Mouse (Mus musculus) liver, embryonic 14.5 days (tissue): ENCODE measurements at regions not wholly inside any gene's neighbourhood (a gene's known extent, or its start where the extent isn't known, plus 50 kb on each side); places are given as distances from the start of the nearest gene placed in this dataset.
A peak's percentile ranks its signal among the peaks of the same experiment; 100 is the strongest.

ENCODE experiments used
- ATAC-seq: fragments of 200-750 bp; cut with Nextera tagmentation; 2 replicates; pipeline ENCODE4 v1.8.0; 2017; ENCODE audit warnings: moderate number of reproducible peaks, mild to moderate bottlenecking, moderate library complexity; ENCODE audit not compliant: insufficient read depth
- DNase-seq, 3 experiments: peaks; one replicate each; pipeline ENCODE4 v3.0.0-alpha.2; 2012 to 2013; ENCODE audit warnings: low read depth in 3 of 3, low spot score in 3 of 3
- H3K27ac ChIP-seq: fragments of 300-500 bp; sonication (generic); 2 replicates; pipeline ENCODE4 v1.5.1; 2014; ENCODE audit warnings: moderate library complexity, mild to moderate bottlenecking, control low read depth, inconsistent platforms
- H3K27me3 ChIP-seq: fragments of 300-500 bp; sonication (generic); 2 replicates; pipeline ENCODE4 v1.6.1; 2014; ENCODE audit warnings: mild to moderate bottlenecking, low read length, moderate library complexity; ENCODE audit not compliant: control insufficient read depth, insufficient read depth
- H3K36me3 ChIP-seq: fragments of 300-500 bp; sonication (generic); replicated peaks from 2 replicates; pipeline ENCODE4 v1.6.1; 2014; ENCODE audit warnings: low read depth; ENCODE audit not compliant: control insufficient read depth, insufficient read depth
- H3K4me1 ChIP-seq, 2 experiments: fragments of 200-500 bp in 1 of 2; fragments of 300-500 bp in 1 of 2; sonication (generic) in 1 of 2; replicated peaks; 2 replicates each; pipeline ENCODE4 v1.6.1; 2012 to 2014; ENCODE audit warnings: antibody characterized with exemption in 1 of 2, inconsistent platforms in 1 of 2, low read length in 1 of 2; ENCODE audit not compliant: control insufficient read depth in 2 of 2, insufficient read depth in 2 of 2
- H3K4me2 ChIP-seq: fragments of 300-500 bp; sonication (generic); 2 replicates; pipeline ENCODE4 v1.6.1; 2014; ENCODE audit warnings: low read depth, mild to moderate bottlenecking, control low read depth, moderate library complexity
- H3K4me3 ChIP-seq, 2 experiments: fragments of 200-500 bp in 1 of 2; fragments of 300-500 bp in 1 of 2; sonication (generic) in 1 of 2; 2 replicates each; pipeline ENCODE4 v1.5.1; 2012 to 2014; ENCODE audit warnings: low read depth in 2 of 2, low read length in 2 of 2, mild to moderate bottlenecking in 2 of 2, control low read depth in 1 of 2, inconsistent platforms in 1 of 2, moderate library complexity in 1 of 2; ENCODE audit not compliant: insufficient read depth in 1 of 2
- H3K9ac ChIP-seq: fragments of 300-500 bp; sonication (generic); replicated peaks from 2 replicates; pipeline ENCODE4 v1.6.1; 2014; ENCODE audit warnings: mild to moderate bottlenecking, control low read depth, moderate library complexity
- H3K9me3 ChIP-seq: fragments of 300-500 bp; sonication (generic); 2 replicates; pipeline ENCODE4 v1.6.1; 2016; ENCODE audit warnings: low read length, mixed read lengths; ENCODE audit not compliant: control insufficient read depth
- CTCF ChIP-seq: IDR thresholded peaks from 2 replicates; pipeline ENCODE4 v1.5.1; 2016; ENCODE audit warnings: antibody characterized with exemption, low read depth, control low read depth
- EP300 ChIP-seq: IDR thresholded peaks from 2 replicates; pipeline ENCODE4 v1.6.1; 2016; ENCODE audit warnings: antibody characterized with exemption, low read depth
- WGBS: fragments of 180-500 bp; shearing (Covaris S2); extraction: QIAGEN DNeasy Blood & Tissue Kit; methylation state at CpG from one replicate; pipeline ENCODE4 v1.1.7; 2014; ENCODE audit not compliant: insufficient replicate concordance; 5-methylcytosine and 5-hydroxymethylcytosine counted together

DNA sequence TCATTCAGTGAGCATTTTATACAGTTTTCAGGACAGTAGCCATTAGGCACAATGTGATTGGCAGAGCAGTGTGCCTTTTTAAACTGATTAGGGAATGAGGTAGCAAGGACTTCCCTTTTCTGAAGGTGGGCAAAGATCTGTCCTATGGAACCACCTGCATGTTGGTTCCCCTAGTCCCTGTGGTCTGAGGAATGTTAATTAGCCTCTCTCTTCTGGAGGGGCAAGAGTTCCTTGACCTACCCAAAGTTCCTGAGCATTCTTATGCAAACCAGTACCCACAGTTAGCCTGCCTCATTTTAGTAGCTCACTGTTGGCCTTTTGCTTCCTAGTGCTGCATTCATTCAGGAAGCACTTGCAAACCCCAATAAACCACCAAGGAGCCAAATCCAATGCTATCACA is 455.8 kb downstream of the Otol1 start:
- no peaks in the 10 kb centered on the region for H3K4me1 ChIP-seq
- no peak for TF ChIP-seq EP300
- no peak for TF ChIP-seq CTCF
- no peak overlapping the region for H3K4me3 ChIP-seq
- H3K4me2 ChIP-seq: no peak overlapping the region
- ATAC-seq (no peak), DNase-seq (no peak)
- H3K9ac ChIP-seq: no peak overlapping the region
- no peaks in the 10 kb centered on the region for H3K27me3 ChIP-seq
- H3K27ac ChIP-seq: no peak overlapping the region
- H3K36me3 ChIP-seq: no peaks in the 10 kb centered on the region
- H3K9me3 ChIP-seq: no peaks in the 10 kb centered on the region

- no peak for DNase-seq
- H3K4me3 ChIP-seq: no peak overlapping the region
- WGBS: 60% methylated on average over 9 of the region's 9 CpGs
Observed at GRCm38 (mm10) chr3:70482521-70482920, 475.1 kb downstream of the Otol1 start.

GRCm38 (mm10) chr3:70483066-70483743 is 475.8 kb downstream of the Otol1 start:
- DNase-seq (no peak), ATAC-seq (no peak)
- Histone ChIP-seq H3K27me3 (no peaks in the 10 kb centered on the region), H3K9me3 (no peaks in the 10 kb centered on the region), H3K4me3 (no peak overlapping the region), H3K4me2 (no peak overlapping the region), H3K4me1 (no peaks in the 10 kb centered on the region), H3K36me3 (no peaks in the 10 kb centered on the region), H3K9ac (no peak overlapping the region), H3K27ac (no peak overlapping the region)
- TF ChIP-seq CTCF (no peak), EP300 (no peak)
- 51% methylated on average over 5 of the region's 5 CpGs for WGBS

More at GRCm38 (mm10) chr3:70482521-70482920, 475.1 kb downstream of the Otol1 start:
- TF ChIP-seq EP300: no peak
- TF ChIP-seq CTCF: peak; percentile 12; the same call in 1 of the 2 replicates
- Histone ChIP-seq H3K36me3 (no peaks in the 10 kb centered on the region), H3K4me1 (no peaks in the 10 kb centered on the region), H3K4me2 (no peak overlapping the region), H3K27ac (no peak overlapping the region), H3K9ac (no peak overlapping the region), H3K9me3 (no peaks in the 10 kb centered on the region), H3K27me3 (no peaks in the 10 kb centered on the region)
- no peak for ATAC-seq

DNA sequence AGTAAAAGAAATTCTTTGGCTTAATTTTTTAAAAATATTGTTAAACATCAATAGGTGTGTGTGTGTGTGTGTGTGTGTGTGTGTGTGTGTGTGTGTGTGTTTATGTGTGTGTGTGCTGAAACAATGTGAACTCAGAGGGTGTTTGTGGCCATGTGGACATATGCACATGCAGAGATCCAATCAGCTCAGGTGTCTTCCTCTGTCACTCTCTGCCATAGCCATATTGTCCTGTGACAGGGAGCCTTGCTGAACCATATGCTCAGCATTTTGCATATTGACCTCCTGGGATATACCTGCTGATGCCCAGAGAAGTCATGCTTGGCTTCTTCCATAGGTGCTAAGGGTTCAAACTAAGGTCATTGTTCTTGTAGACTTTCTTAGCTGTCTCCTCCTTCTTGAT is 489.0 kb downstream of the Otol1 start:
- no peaks in the 10 kb centered on the region for H3K9me3 ChIP-seq
- no peak overlapping the region for H3K9ac ChIP-seq
- H3K4me3 ChIP-seq: no peak overlapping the region
- H3K4me1 ChIP-seq: no peaks in the 10 kb centered on the region
- H3K36me3 ChIP-seq: no peaks in the 10 kb centered on the region
- H3K27me3 ChIP-seq: no peaks in the 10 kb centered on the region
- no peak overlapping the region for H3K4me2 ChIP-seq
- DNase-seq (no peak), ATAC-seq (no peak)
- TF ChIP-seq CTCF: no peak
- TF ChIP-seq EP300: no peak
- H3K27ac ChIP-seq: no peak overlapping the region

GRCm38 (mm10) chr3:70500245-70500858 is 492.9 kb downstream of the Otol1 start:
- no peak for DNase-seq
- TF ChIP-seq EP300 (no peak), CTCF (no peak)
- H3K4me3 ChIP-seq: no peak overlapping the region
- no peak overlapping the region for H3K4me2 ChIP-seq
- no peaks in the 10 kb centered on the region for H3K9me3 ChIP-seq
- ATAC-seq: no peak
- no peaks in the 10 kb centered on the region for H3K27me3 ChIP-seq
- H3K27ac ChIP-seq: no peak overlapping the region
- no peaks in the 10 kb centered on the region for H3K36me3 ChIP-seq
- 69% methylated on average over 5 of the region's 5 CpGs for WGBS
- H3K4me1 ChIP-seq: no peaks in the 10 kb centered on the region
- H3K9ac ChIP-seq: no peak overlapping the region
